Mouse (Mus musculus): ENCODE measurements at regions not wholly inside any gene's neighbourhood (a gene's known extent, or its start where the extent isn't known, plus 50 kb on each side); places are given as distances from the start of the nearest gene placed in this dataset.

GRCm38 (mm10) chr10:99460847-99461445, 197.9 kb downstream of the Dusp6 start:
- DNase-seq (ENCODE audit: low spot score in 2 of 2) = no peak

- DNase-seq (ENCODE audit: low spot score in 2 of 2) = no peak
Measured at GRCm38 (mm10) chr10:99461446-99461966, 198.5 kb downstream of the Dusp6 start.

GRCm38 (mm10) chr10:99466695-99467094, 203.7 kb downstream of the Dusp6 start:
- no peak for DNase-seq (ENCODE audit: low spot score in 2 of 2)

- no peak for DNase-seq (ENCODE audit: low spot score in 2 of 2)
Measured at GRCm38 (mm10) chr10:99467319-99467842, 204.3 kb downstream of the Dusp6 start.

- DNase-seq (ENCODE audit: low spot score in 2 of 2) = no peak
Measured at GRCm38 (mm10) chr10:99468971-99469370, 205.9 kb downstream of the Dusp6 start.

GRCm38 (mm10) chr10:99471832-99472497, 208.9 kb downstream of the Dusp6 start:
- no peak for DNase-seq (ENCODE audit: low spot score in 2 of 2)

GRCm38 (mm10) chr10:99472806-99473205, 209.8 kb downstream of the Dusp6 start:
- no peak for DNase-seq (ENCODE audit: low spot score in 2 of 2)

- DNase-seq (ENCODE audit: low spot score in 2 of 2) = no peak
Measured at GRCm38 (mm10) chr10:99473758-99474157, 210.7 kb downstream of the Dusp6 start.

- no peak for DNase-seq (ENCODE audit: low spot score in 2 of 2)
Measured at GRCm38 (mm10) chr10:99474546-99474945, 211.5 kb downstream of the Dusp6 start.

GRCm38 (mm10) chr10:99476214-99476613, 213.2 kb downstream of the Dusp6 start:
- no peak for DNase-seq (ENCODE audit: low spot score in 2 of 2)

GRCm38 (mm10) chr10:99476776-99477175, 213.7 kb downstream of the Dusp6 start:
- no peak for DNase-seq (ENCODE audit: low spot score in 2 of 2)

- DNase-seq (ENCODE audit: low spot score in 2 of 2) = peak in 1 of 2 experiments; percentile 36
Measured at GRCm38 (mm10) chr10:99480573-99480972, 217.5 kb downstream of the Dusp6 start.

- no peak for DNase-seq (ENCODE audit: low spot score in 2 of 2)
Measured at GRCm38 (mm10) chr10:99482009-99482408, 219.0 kb downstream of the Dusp6 start.

GRCm38 (mm10) chr10:99488195-99489080, 225.4 kb downstream of the Dusp6 start:
- no peak for DNase-seq (ENCODE audit: low spot score in 2 of 2)

- DNase-seq (ENCODE audit: low spot score in 2 of 2) = no peak
Measured at GRCm38 (mm10) chr10:99511514-99512237, 247.8 kb downstream of the Csl start.

GRCm38 (mm10) chr10:99517944-99518343, 241.5 kb downstream of the Csl start:
- DNase-seq (ENCODE audit: low spot score in 2 of 2) = no peak

- DNase-seq (ENCODE audit: low spot score in 2 of 2) = peak in 1 of 2 experiments; percentile 18
Measured at GRCm38 (mm10) chr10:99519479-99519878, 240.0 kb downstream of the Csl start.

GRCm38 (mm10) chr10:99523817-99524216, 235.6 kb downstream of the Csl start:
- no peak for DNase-seq (ENCODE audit: low spot score in 2 of 2)

- no peak for DNase-seq (ENCODE audit: low spot score in 2 of 2)
Measured at GRCm38 (mm10) chr10:99524273-99525212, 234.9 kb downstream of the Csl start.

- no peak for DNase-seq (ENCODE audit: low spot score in 2 of 2)
Measured at GRCm38 (mm10) chr10:99526148-99526547, 233.3 kb downstream of the Csl start.
